Mouse (Mus musculus) MEL-GATA-1-ER (cell line): ENCODE results near the gene Cxxc4.
A peak's percentile ranks its signal among the peaks of the same experiment; 100 is the strongest.
"Not testable (repeated sequence)": the region's sequence is repeated elsewhere in the genome, so short reads cannot be mapped to it uniquely, and the experiment has no call there.

Experiments
- DNase-seq: peaks from one replicate; pipeline ENCODE4 v3.0.0-alpha.2; 2012; ENCODE audit warnings: low read depth; ENCODE audit errors: extremely low read depth

Gene Cxxc4

DNA sequence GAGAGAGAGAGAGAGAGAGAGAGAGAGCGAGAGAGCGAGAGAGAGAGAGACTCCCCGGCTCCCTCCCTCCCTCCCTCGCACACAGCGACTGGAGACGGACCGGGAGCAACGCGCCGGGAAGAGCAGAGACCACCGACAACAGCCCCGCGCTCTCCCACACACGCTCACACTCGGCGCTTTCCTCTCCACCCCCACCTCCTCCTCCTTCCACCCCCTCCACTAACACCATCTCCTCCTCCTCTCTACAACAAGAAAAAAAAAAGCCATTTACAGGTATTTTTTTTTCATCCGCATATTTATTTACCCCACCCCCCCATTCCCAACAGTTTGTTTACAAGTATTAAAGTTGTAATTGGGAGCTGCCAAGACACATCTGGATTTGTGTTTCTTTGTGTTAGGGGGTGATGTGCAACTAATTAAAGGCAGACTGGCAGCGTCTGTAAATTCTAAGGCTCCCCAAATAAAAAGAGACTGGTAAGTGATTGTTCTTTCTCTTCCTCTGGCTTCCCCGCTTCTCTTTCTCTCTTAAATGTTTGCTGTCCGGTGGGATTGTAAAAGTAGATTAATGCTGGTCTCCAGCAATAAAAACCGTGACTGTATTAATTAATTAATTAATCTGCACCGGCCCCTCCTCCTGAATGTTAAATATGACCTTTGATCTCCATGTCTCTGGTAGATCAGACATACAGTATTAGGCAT lies at the start of gene Cxxc4:
Gene Cxxc4 (plus strand): TSS at position 71 of the 699 bp plus-strand sequence.
- no peak for DNase-seq

DNA sequence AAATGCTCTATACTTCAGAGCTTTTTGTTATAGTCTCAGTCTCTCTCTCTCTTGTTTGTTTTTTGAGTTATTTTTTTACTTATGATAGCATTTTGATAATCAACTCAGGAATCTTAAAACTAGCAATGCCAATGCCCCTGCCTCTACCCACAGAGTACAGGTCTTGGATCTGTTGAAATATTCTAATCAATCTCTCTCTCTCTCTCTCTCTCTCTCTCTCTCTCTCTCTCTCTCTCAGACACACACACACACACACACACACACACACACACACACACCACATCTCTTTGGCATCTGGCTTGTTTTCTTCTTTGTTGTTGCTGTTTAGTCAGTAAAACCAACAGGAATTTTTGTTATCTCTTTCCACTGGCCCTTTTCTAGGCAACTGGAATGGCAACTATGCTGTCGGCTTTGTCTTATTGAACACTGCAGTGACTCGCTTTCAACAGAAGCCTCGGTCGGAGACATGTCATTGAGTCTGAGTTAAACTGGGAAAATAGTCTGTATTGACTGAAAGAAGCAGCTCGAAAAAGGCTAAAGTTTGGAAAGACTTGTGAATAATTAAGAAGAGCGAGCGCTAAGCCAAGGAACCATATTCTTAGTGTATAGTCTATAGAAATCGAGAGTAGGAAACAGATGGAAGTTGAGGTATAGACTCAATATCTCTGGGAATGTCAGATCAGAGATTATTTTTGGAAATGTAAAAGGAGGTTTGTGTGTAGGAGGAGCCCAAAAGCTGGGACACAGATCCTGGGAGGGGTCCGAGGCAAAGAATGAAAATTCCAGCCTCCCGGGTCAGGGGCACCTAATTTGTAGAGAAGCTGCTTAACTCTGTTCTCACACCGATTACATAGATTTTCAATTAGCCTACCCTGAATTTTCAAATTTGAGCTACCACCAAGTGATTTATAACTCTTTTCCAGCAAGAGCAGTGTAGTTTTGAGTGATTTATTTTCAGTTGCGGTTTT lies 47.0 kb upstream of the Cxxc4 start:
- no peak for DNase-seq

DNA sequence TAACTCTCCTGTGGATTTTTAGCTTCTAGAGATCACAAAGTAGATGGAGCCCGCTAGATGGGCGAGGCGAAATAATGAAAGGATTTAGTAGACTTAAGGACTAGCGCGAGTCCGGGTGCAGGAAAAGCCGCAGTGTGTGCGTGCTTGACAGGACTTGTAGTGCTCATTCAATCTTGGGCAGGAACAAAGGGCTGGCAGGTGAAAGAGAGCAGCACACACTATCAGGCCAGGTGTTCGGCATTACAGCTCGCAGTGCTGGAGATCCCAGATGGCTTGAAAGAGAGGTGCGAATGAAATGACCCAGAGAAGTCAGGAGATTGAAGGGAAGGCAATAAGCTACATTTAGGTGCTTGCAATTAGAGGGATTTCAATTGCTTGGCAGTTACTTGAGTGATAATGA lies 46.2 kb upstream of the Cxxc4 start:
- DNase-seq: no peak

DNA sequence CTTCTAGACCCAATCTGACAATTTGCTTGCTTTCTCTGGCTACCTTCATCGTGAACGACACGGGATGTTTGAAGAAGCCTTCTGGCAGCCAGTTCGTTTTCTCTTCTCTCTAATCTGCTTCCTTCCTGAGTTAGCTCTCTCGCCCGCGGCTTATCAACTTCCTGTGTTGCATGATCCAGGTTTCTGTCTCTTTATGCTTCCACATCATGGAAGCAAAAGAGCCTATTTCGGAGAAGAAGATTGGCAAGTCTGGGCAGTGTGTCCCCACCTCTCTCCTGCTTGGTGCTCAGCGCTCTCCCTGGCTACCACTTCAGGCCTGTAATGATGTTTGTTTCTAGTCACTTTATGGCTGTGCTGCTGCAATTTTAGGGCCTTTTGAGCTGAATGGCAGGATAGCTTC lies 36.4 kb upstream of the Cxxc4 start:
- DNase-seq: peak; percentile 71

DNA sequence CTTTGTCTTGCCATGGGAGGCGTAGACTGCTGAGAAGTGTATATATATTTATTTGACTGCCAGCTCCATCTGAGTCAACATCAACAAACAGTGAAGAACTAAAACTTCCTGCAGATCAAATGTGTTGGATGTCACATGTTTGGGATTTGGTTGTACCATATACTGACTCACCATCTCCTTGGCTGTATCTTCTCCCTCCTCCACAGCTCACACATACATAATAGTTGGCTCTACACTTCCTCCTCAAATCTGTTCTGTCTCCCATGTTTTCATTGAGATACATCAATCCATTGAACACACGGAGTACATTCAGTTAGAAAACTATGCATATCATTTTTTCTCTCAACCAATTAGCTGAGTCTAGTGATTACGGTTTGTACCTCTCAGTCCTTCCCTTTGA lies 29.7 kb upstream of the Cxxc4 start:
- DNase-seq: no peak

DNA sequence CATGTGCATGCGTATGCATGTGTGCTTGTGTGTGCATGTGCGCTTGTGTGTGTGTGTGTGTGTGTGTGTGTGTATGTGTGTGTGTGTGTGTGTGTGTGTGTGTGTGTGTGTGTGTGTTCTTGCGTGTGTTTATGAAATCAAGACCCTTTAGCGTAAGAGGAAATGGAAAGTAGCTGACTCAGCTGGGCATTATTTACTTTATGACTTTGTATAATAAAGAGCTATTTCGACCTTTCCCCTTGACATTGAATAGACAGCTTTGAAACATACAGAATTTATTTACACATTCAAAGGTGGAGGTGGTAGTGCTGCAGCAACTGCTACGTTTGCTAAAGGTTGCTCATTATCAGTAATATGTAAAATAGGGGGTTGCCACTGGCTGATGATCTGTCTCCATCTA lies 25.3 kb upstream of the Cxxc4 start:
- no peak for DNase-seq

DNA sequence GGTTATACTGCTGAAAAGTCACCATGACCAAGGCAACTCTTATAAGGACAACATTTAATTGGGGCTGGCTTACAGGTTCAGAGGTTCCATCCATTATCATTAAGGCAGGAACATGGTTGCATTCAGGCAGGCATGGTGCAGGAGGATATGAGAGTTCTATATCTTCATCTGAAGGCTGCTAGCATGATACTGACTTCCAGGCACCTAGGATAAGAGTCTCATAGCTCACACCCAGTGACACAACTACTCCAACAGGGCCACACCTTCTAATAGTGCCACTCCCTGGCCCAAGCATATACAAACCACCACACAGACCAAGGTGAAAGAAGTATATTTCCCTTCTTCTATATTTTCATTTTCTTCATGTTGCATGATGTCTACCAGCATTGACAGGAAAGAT lies 16.4 kb upstream of the Cxxc4 start:
- DNase-seq: not testable (repeated sequence)

DNA sequence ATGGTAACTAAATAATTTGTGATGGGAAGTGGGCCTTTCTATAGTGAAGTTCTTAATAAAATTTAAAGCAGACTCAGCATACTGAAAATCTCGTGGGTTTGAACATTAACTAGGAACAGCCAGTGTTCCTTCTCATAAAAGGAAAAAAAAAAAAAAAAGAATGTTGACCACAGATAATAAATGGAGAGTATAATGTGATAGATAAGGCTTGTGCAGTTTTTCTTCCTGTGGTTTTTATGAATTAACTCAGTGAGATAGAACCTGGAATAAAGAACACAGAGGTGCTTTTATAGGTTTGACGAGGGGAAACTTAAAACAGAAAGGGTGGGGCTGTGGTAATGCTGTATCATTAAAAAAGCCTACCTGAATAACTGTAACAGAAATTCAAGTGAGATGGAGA lies 15.3 kb upstream of the Cxxc4 start:
- peak; percentile 39 for DNase-seq

DNA sequence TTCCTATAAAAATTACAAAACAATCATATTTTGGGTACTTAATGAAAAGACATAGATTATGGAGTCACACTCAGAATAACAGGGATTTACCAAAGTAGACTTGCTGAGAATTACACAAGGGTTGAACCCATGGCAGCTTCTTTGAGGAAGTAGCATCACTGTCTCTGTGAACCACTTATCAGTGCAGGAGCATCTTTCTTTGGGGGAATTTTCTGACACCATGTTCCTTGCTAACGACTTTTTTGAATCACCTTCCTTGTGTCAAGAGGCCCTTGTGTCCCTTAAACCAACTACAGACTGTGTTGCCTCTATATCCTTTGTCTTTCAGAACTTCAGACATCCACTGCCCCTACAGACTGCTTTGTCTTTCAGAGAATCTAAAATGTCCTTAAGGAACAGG lies 13.7 kb upstream of the Cxxc4 start:
- peak; percentile 24 for DNase-seq

DNA sequence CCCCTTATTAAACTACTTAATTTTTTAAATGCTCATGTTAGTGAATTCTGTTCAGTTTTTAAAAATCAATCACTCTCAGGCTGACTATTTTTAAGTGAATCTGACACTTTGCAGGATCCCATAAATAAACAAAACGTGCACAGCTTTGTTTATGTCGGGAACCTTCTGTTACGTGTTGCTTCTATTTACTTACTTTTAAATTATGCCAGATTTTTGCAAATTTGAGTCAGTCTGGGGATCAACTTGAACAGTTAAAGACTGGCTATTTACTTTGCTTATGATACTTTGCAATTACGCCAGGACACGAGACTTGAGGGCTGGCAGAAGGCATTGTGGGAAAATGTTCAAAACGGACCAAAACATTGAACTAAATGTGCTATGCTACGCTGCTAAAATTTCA lies 12.3 kb upstream of the Cxxc4 start:
- no peak for DNase-seq

DNA sequence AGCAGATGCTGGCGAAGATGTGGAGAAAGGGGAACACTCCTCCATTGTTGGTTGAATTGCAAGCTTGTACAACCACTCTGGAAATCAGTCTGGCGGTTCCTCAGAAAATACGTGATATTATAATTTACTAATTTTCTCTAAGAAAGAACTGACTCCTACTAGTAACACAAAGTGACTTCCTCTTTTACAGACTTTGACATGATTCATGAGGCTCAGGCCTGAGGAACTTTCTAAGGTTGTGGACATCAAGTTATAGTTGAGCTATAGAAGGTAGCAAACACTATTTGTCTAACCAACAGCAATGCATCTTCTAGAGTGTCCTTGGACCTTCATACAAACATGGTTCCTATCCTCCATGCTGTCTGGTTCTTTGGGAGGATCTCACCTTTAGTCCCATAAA lies 10.4 kb upstream of the Cxxc4 start:
- peak; percentile 25 for DNase-seq

DNA sequence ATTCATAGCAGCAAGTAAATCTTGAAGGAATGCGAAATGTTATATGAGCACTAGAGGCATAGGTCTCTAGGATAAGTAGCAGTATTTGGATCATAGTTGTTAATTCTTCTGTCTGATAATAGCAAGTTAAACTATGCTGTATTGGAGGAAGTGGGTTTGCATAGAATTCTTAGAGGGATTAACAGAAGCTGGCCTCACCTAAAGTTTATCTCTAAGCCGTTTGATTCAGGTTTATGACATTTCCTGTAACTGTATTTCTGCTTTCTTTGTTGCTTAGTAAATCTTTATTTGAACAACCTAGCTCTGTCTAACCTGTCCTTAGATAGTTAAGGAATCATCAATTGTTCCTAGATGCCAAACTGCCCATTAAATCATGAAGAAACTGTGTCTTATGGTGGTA lies 3.5 kb upstream of the Cxxc4 start:
- peak; percentile 13 for DNase-seq

DNA sequence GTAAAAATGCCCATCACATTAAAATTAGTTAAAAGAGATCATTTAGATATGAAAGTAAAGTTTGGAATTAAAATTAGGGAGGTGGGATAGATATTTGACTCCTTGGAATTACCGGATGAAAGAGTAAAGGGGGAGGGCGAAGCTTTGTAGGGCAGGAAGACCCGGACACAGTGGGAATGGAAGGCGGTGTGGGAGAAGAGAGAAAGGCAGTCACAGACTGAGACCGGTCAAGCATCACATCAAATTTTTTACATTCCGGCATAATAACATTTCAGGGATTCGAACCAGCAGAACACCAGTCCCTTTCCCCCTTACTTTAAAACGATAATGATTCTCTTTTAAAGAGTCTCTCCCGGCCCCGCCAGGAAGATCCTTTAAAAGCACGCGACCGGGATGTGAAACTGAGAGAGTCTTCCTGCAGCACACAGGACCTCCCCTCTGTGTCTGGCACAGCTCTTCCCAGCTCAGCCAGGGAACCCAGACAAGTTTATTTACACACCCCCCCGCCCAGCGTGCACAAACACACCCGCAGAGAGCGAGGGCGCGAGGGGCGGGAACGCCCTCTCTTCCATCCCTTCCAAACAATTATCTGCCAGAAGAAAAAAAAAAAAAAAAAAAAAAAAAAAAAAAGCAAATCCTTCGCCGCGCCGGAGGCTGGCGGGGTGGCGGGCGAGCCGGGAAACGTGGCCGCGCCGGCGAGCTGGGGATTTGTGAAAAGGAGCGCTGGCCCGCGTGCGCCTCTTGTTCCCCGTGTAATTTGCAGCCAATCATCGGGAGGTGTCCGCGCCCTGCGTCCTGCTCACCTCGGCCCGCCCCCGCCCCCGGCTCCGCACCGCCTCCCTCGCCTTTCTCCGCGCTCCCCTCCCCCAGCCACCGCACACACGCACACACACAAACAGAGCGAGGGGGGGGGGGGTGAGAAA lies 532 bp upstream of the Cxxc4 start:
- no peak for DNase-seq

DNA sequence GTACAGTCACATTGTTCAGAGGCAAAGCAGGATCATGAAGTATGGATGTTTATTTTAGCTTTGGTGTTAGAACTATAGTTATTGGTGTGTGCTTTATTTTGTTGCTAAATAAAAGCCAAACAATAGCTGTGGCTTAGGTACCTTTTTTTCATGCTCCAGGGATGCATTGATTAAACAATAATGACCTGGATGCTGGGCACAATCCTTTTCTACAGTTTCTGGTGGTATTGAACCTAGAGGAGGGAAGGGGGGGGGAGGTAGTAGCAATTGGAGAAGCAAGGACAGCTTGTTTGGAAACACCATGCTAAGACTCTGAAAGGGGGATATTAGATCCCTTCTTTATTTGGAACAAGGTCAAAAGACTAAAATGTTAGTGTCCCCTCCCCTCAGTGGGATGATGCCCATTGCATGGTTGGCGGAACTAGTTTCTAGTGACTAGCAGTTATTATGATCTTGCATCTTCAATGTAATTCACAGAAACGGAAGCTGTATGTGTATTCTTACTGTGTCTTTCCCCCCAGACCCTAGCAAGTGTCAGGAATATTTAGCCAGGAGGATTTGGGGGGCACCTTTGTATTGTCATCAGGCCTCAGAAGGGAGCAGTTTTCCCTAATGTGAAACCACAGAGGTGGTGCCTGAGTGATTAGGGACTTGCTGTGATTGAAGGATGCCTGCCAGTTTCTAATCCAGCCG lies 975 bp downstream of the Cxxc4 start:
- DNase-seq: no peak

DNA sequence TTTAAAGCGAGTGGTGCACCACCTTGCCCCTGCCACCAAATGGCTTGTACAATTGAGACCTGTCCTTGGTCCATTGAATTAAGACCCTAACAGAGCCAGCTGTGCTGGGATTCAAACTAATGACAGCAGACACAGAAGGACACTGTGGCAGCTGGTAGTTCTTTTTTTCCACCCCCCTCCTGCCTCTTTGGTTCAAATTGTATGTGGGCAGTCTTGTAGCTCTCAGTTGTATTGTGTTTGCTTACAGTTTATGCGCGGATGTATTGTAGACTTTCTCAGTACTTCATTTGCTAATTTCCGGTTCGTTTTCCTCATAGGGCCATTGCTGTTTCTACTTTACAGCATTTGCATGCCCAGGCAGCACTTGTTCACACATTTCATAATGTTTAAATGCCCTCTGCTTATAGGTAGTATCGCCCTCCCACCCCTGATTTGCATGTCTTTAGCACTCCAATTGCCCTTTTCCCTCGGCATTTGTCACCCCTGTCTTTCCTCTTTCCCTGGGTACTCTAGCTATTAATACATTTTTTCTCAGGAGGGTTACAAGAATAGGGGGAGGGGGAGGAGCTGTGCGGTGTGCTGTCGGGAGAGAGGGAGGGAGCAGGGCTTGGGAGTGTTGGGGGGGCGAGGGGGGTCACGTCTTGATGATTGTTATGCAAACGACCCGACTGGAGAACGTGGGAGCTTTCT lies 2.5 kb downstream of the Cxxc4 start:
- no peak for DNase-seq

DNA sequence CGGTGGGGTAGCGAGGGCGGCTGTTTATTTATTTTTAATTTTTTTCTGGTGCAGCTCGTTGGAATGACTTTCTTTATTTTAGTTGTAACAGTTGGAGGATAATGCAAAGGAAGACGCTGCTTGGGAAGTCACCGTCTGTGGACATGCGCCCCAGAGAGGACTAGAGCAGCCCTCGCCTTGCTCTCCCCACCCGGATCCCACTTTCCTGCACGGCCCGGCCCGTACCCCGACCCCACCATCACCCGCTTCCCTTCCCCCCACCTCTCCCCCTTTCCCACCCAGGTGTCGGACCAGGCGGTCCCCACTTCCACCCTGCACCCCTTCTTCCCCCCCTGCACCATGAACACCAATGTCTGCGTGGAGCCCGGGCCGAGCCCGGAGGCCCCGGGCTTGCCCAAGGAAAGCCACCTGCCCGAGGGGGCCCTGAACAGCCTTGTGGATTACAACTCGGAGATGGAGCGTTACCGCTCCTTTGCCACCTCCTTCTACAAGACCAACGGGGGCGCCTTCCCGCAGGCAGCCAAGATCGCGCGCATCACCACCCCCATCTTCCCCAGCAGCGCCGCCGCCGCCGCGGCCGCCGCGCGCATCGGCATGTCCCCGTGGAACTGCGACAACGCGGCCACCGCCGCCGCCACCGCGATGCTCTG lies 3.2 kb downstream of the Cxxc4 start:
- DNase-seq: no peak

DNA sequence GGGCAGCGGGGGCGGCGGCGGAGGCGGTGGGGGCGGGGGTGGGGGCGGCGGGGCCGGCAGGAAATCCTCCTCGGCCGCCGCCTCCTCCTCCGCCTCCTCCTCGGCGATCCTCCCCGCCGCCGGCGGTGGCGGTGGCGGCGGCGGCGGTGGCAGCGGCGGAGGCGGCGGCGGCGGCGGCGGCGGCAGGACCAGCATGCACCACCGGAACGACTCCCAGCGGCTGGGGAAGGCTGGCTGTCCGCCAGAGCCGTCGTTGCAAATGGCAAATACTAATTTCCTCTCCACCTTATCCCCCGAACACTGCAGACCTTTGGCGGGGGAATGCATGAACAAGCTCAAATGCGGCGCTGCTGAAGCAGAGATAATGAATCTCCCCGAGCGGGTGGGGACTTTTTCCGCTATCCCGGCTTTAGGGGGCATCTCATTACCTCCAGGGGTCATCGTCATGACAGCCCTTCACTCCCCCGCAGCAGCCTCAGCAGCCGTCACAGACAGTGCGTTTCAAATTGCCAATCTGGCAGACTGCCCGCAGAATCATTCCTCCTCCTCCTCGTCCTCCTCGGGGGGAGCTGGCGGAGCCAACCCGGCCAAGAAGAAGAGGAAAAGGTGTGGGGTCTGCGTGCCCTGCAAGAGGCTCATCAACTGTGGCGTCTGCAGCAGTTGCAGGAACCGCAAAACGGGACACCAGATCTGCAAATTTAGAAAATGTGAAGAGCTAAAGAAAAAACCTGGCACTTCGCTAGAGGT lies 3.9 kb downstream of the Cxxc4 start:
- DNase-seq: no peak

DNA sequence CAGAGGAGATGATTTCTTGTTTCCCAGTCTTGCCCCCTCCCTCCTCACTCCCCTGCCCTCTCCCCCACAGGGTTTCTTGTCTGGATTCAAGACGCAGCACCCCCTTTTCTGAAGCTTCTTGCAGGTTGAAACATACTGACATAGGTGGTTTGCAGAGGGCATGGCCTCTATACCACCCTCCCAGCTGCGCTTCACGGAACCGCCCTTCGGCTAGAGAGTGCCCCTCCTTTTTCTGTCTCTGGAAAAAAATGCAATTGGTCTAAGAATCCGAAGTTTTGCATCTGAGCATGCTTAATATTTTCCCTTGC lies 4.4 kb downstream of the Cxxc4 start:
- no peak for DNase-seq

DNA sequence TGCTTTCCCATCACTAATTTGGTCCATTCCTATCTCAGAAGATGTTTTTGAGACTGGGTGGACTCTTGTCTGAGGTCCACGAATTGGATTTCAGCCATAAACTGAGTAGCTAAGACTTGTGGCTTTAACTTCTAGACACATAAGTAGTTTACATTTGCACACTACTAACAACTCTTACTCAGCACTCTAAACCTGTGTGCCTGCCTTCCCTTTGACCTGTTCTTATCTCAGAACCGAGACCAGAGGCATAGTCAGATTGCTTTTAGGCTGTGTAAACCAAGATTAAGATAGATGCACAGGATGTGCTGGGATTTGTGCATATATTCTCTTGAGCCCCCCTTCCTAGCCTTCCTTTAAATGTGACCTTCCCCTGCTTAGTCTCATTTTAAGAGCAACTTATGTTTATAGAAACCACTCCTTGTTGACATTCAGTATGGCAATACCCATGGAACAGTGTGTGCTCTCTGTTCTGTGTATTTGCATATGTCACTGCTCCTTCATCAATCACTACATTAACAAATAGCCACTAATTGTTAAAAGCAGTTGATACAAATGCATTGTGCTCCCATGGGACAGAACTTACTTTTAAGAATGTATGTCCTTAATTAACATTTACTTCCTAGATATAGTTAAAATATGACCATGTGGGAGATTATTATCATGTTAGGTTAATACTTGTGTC lies 7.0 kb downstream of the Cxxc4 start:
- DNase-seq: no peak
